Mouse (Mus musculus) thymus, adult 2 months (tissue): Measurements from ENCODE around the gene Ece1. TPM values are rescaled to one million over a fixed set of nuclear protein-coding genes. Genes with fewer than 3 reads are reported as not detected.
"Not testable (repeated sequence)": the region's sequence is repeated elsewhere in the genome, so short reads cannot be mapped to it uniquely, and the experiment has no call there.

Experiments
- DNase-seq: peaks from one replicate; pipeline ENCODE4 v3.0.0; 2021
- H3K27ac ChIP-seq: fragments of 200-500 bp; 2 replicates; pipeline ENCODE4 v1.5.1; 2012; ENCODE audit warnings: low read length, control low read depth; ENCODE audit not compliant: control insufficient read depth, insufficient read depth
- H3K27me3 ChIP-seq: fragments of 200-500 bp; 2 replicates; pipeline ENCODE4 v1.6.1; 2012; ENCODE audit warnings: mild to moderate bottlenecking, low read length, moderate library complexity, mixed read lengths; ENCODE audit not compliant: control insufficient read depth, insufficient read depth
- H3K36me3 ChIP-seq: fragments of 200-500 bp; 2 replicates; pipeline ENCODE4 v1.6.1; 2012; ENCODE audit warnings: mild to moderate bottlenecking, low read length, moderate library complexity; ENCODE audit not compliant: control insufficient read depth, insufficient read depth
- H3K4me1 ChIP-seq: fragments of 200-500 bp; replicated peaks from 2 replicates; pipeline ENCODE4 v1.6.1; 2012; ENCODE audit warnings: low read length; ENCODE audit not compliant: control insufficient read depth, insufficient read depth
- H3K4me3 ChIP-seq: fragments of 200-500 bp; 2 replicates; pipeline ENCODE4 v1.5.1; 2012; ENCODE audit warnings: mild to moderate bottlenecking, low read length, control low read depth, moderate library complexity; ENCODE audit not compliant: control insufficient read depth, insufficient read depth
- CTCF ChIP-seq: fragments of 200-500 bp; IDR thresholded peaks from 2 replicates; pipeline ENCODE4 v1.5.1; 2012; ENCODE audit warnings: mild to moderate bottlenecking, control low read depth, low read length, moderate library complexity, borderline replicate concordance; ENCODE audit not compliant: control insufficient read depth, poor library complexity, insufficient read depth; ENCODE audit errors: extremely low read depth
- POLR2A ChIP-seq: fragments of 200-500 bp; IDR thresholded peaks from 2 replicates; pipeline ENCODE4 v1.6.1; 2012; ENCODE audit warnings: mild to moderate bottlenecking, low read length, control low read depth, moderate library complexity; ENCODE audit not compliant: control insufficient read depth, poor library complexity, insufficient read depth; ENCODE audit errors: extremely low read depth
- whole genome bisulfite sequencing: fragments of 180-500 bp; shearing (Covaris S2); methylation state at CpG from one replicate; pipeline ENCODE4 v1.1.7; 2018; 5-methylcytosine and 5-hydroxymethylcytosine counted together
- polyA plus RNA-seq: library from polyadenylated mRNA; depleted of rRNA; stranded (reverse); fragments of >200 nt; gene quantifications from 2 replicates; pipeline ENCODE4 v1.2.3, GENCODE M21; 2012

Ece1 gene
- polyA plus RNA-seq, 1 experiment, result 27.3 TPM

DNA sequence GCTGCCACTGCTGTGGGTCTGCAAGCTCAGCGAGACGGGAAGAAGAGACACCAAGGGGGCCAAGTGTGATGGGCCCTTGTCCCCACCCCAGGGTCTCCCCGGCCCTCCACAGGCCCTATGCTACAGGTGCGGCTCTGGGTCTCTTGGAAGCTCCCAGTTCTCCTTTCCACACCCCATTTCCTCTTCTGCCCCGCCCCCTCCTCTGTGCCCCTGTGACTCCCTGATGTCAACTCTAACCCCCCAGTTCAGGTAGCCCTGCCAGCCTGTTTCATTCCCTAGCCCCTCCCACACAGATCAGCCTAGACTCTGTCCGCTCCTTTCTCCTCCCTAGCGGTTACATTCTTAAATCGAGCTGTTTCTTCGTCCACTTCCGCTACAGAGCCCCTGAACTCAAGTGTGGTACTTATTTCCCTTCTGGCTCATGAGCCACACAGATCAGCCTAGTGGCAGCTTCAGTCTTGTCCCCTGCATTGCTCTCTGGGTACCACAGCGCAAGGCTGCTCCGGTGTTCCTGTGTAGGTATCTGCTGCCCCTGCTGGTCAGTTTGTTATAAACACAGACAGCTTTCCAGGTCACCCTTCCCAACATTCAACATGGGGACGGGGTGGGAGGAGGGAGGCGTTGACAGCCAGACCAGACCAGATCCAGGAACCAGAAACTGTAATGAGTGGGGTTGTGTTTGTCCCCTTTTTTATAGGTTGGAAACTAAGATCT, 26.3 kb upstream of the Ece1 start:
- Histone ChIP-seq H3K4me3 (no peak overlapping the region), H3K36me3 (no peaks in the 10 kb centered on the region), H3K4me1 (0 out of 2 replicates have a peak, but pooled peaks cover 4% of the 10 kb centered on the region), H3K27ac (no peak overlapping the region), H3K27me3 (no peaks in the 10 kb centered on the region)
- 19% methylated on average over 14 of the region's 14 CpGs for WGBS
- peak; percentile 67 for DNase-seq
- no peak for TF ChIP-seq POLR2A
- TF ChIP-seq CTCF, result peak; percentile 57; the same call in 1 of the 2 replicates

- TF ChIP-seq CTCF (no peak), POLR2A (no peak)
- 0 out of 2 replicates have a peak, but pooled peaks cover 4% of the 10 kb centered on the region for H3K4me1 ChIP-seq
- no peaks in the 10 kb centered on the region for H3K27me3 ChIP-seq
- no peak for DNase-seq
- H3K4me3 ChIP-seq, result no peak overlapping the region
- no peak overlapping the region for H3K27ac ChIP-seq
- H3K36me3 ChIP-seq, result no peaks in the 10 kb centered on the region
- WGBS, result 84% methylated on average over 5 of the region's 5 CpGs
These were observed 25.3 kb upstream of the Ece1 start for GRCm38 (mm10) chr4:137836741-137837140.

- DNase-seq, result no peak
- WGBS, result 59% methylated on average over 8 of the region's 8 CpGs
These were observed 24.2 kb upstream of the Ece1 start for GRCm38 (mm10) chr4:137837792-137838191.

GRCm38 (mm10) chr4:137838791-137839190, 23.2 kb upstream of the Ece1 start:
- Histone ChIP-seq H3K36me3 (no peaks in the 10 kb centered on the region), H3K27me3 (no peaks in the 10 kb centered on the region), H3K27ac (no peak overlapping the region), H3K4me3 (no peak overlapping the region), H3K4me1 (0 out of 2 replicates have a peak, but pooled peaks cover 4% of the 10 kb centered on the region)
- DNase-seq, result no peak
- 93% methylated on average over 2 of the region's 2 CpGs for WGBS
- TF ChIP-seq POLR2A (no peak), CTCF (no peak)

More at GRCm38 (mm10) chr4:137837792-137838191, 24.2 kb upstream of the Ece1 start:
- Histone ChIP-seq H3K4me3 (no peak overlapping the region), H3K4me1 (0 out of 2 replicates have a peak, but pooled peaks cover 4% of the 10 kb centered on the region), H3K36me3 (no peaks in the 10 kb centered on the region), H3K27ac (no peak overlapping the region), H3K27me3 (no peaks in the 10 kb centered on the region)
- TF ChIP-seq POLR2A, result no peak
- TF ChIP-seq CTCF, result no peak

DNA sequence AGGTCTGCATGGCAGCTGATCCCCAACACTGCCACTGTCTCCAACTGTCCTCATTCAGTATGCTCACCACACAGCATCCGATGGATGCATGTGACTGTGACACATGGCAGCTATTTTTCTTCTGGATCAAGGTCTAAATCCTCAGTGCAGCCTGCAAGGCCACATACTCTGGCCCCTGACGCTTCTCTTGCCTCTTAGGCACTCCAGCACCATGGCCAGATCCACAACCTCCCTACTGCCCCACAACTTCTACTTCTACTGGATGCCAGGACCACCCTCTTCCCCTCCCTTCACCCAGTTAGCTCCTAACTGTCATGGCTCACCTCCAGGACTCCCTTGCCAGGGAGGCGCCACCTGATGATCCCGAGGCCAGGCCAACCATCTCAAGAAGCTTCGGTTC, 22.6 kb upstream of the Ece1 start:
- H3K27ac ChIP-seq, result no peak overlapping the region
- WGBS, result 90% methylated on average over 5 of the region's 5 CpGs
- no peak overlapping the region for H3K4me3 ChIP-seq
- DNase-seq, result no peak
- H3K27me3 ChIP-seq, result no peaks in the 10 kb centered on the region
- no peaks in the 10 kb centered on the region for H3K36me3 ChIP-seq
- TF ChIP-seq POLR2A (no peak), CTCF (no peak)
- 0 out of 2 replicates have a peak, but pooled peaks cover 4% of the 10 kb centered on the region for H3K4me1 ChIP-seq

DNA sequence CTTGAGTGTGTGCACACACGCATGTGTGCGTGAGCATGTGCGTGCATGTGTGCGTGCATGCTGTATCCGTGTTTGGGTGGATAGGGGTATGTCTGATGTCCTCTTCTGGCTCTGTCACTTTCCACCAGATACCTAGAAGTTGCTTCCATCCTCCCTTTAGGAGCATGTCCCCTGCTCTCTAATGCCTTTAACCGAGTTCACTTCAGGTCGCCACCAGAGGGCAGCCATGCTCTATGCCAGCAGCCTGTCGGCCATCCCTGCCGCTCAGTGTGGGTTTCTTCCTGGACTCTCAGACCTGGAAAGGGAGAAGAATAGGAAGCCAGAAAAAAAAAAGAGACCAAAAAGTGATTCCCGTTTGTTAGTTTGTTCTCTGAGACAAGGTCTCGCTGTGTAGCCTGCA, 17.4 kb upstream of the Ece1 start:
- no peaks in the 10 kb centered on the region for H3K4me1 ChIP-seq
- no peak overlapping the region for H3K27ac ChIP-seq
- 31% methylated on average over 11 of the region's 11 CpGs for WGBS
- peak; percentile 70 for DNase-seq
- TF ChIP-seq CTCF (peak; percentile 88), POLR2A (no peak)
- no peaks in the 10 kb centered on the region for H3K27me3 ChIP-seq
- no peaks in the 10 kb centered on the region for H3K36me3 ChIP-seq
- no peak overlapping the region for H3K4me3 ChIP-seq

GRCm38 (mm10) chr4:137847651-137848050, 14.4 kb upstream of the Ece1 start:
- H3K27ac ChIP-seq, H3K4me3 ChIP-seq, H3K36me3 ChIP-seq, DNase-seq, H3K27me3 ChIP-seq, H3K4me1 ChIP-seq: not testable (repeated sequence)
- WGBS, result 10% methylated on average over 8 of the region's 8 CpGs
